Mouse (Mus musculus) stomach, postnatal 0 days (tissue): ENCODE results near the gene Fbxo11.

Experiments used
- CTCF ChIP-seq: IDR thresholded peaks from 2 replicates; pipeline ENCODE4 v1.5.1; 2016; ENCODE audit warnings: antibody characterized with exemption, low read depth, mild to moderate bottlenecking, moderate library complexity
- EP300 ChIP-seq: optimal IDR thresholded peaks from 2 replicates; pipeline ENCODE3; 2016; ENCODE audit warnings: antibody characterized with exemption

DNA sequence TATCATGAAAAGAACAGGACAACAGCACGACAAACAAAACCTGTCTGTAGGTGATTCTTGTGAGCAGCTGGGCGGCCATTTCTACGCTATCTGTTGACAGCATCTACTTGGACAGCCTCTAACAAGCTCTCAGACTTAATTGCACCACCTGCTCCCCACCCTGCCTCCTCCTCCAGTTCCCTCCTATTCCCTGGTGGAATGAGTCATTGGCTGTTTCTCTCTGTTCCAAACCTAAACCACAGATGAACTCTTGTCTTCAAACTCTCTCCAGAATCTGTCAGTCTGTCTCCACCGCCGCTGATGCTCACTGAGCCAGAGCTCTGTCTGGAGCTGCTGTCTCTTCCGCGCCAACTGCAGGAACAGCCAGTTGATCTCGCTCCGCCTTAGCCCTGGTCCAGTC lies 41.3 kb upstream of the Fbxo11 start:
- no peak for TF ChIP-seq CTCF
- TF ChIP-seq EP300 = no peak
